Mouse (Mus musculus): ENCODE measurements around the gene Spta1. TPM values are rescaled to one million over a fixed set of nuclear protein-coding genes. Genes with fewer than 3 reads are reported as not detected.

The Spta1 gene
- 2.4 TPM in 2 replicates for polyA plus RNA-seq (2015; fragmentation: Nextera tagmentation; extraction: Ambion mirVana)

GRCm38 (mm10) chr1:174172605-174173004 is at the start of gene Spta1:
Gene Spta1 (plus strand): TSS chr1:174172776.
- Histone ChIP-seq H3K4me2 (peak within 1 kb of the TSS; percentile 57), H3K27ac (replicated peaks) (peak within 1 kb of the TSS; percentile 78), H3K27me3 (replicated peaks) (no peaks in the 10 kb centered on the region), H3K36me3 (no peaks in the 10 kb centered on the region), H3K4me1 (peaks cover 19% of the 10 kb centered on the region), H3K9ac (no peak within 1 kb of the TSS), H3K9me3 (no peaks in the 10 kb centered on the region), H3K4me3 (peak within 1 kb of the TSS; percentile 39)
- 12% methylated on average over 3 of the region's 3 CpGs for WGBS
- peak; percentile 79; the same call in 1 of the 2 replicates for ATAC-seq (ENCODE audit: extremely low read depth, insufficient number of reproducible peaks, low FRiP score, low TSS enrichment)

GRCm38 (mm10) chr1:174131217-174131616 is 41.4 kb upstream of the Spta1 start, which contains the start of gene Olfr424:
Gene Olfr424 (plus strand): TSS chr1:174131517.
- Histone ChIP-seq H3K36me3 (no peaks in the 10 kb centered on the region), H3K4me1 (no peaks in the 10 kb centered on the region), H3K9me3 (no peaks in the 10 kb centered on the region), H3K27me3 (replicated peaks) (no peaks in the 10 kb centered on the region), H3K9ac (no peak within 1 kb of the TSS), H3K4me2 (no peak within 1 kb of the TSS), H3K27ac (replicated peaks) (no peak within 1 kb of the TSS), H3K4me3 (no peak within 1 kb of the TSS)
- no peak for ATAC-seq (ENCODE audit: extremely low read depth, insufficient number of reproducible peaks, low FRiP score, low TSS enrichment)
- 78% methylated on average over 3 of the region's 3 CpGs for WGBS

- no peaks in the 10 kb centered on the region for H3K27me3 ChIP-seq (replicated peaks)
- H3K4me3 ChIP-seq: no peak overlapping the region
- H3K36me3 ChIP-seq: no peaks in the 10 kb centered on the region
- no peaks in the 10 kb centered on the region for H3K9me3 ChIP-seq
- 64% methylated on average over 3 of the region's 3 CpGs for WGBS
- no peak overlapping the region for H3K27ac ChIP-seq (replicated peaks)
- H3K4me2 ChIP-seq: no peak overlapping the region
- ATAC-seq (ENCODE audit: extremely low read depth, insufficient number of reproducible peaks, low FRiP score, low TSS enrichment): no peak
- H3K9ac ChIP-seq: no peak overlapping the region
- H3K4me1 ChIP-seq: no peaks in the 10 kb centered on the region
Measured at GRCm38 (mm10) chr1:174131999-174132398, 40.6 kb upstream of the Spta1 start.

GRCm38 (mm10) chr1:174141384-174141783 is 31.2 kb upstream of the Spta1 start:
- H3K4me1 ChIP-seq: no peaks in the 10 kb centered on the region
- H3K9me3 ChIP-seq: no peaks in the 10 kb centered on the region
- H3K4me3 ChIP-seq: no peak overlapping the region
- no peaks in the 10 kb centered on the region for H3K27me3 ChIP-seq (replicated peaks)
- ATAC-seq (ENCODE audit: extremely low read depth, insufficient number of reproducible peaks, low FRiP score, low TSS enrichment): no peak
- WGBS: 71% methylated on average over 2 of the region's 2 CpGs
- H3K9ac ChIP-seq: no peak overlapping the region
- no peaks in the 10 kb centered on the region for H3K36me3 ChIP-seq
- H3K27ac ChIP-seq (replicated peaks): no peak overlapping the region
- no peak overlapping the region for H3K4me2 ChIP-seq

- no peak overlapping the region for H3K4me3 ChIP-seq
- H3K4me1 ChIP-seq: peaks cover 7% of the 10 kb centered on the region
- no peaks in the 10 kb centered on the region for H3K36me3 ChIP-seq
- WGBS: 36% methylated on average over 1 of the region's 1 CpGs
- no peaks in the 10 kb centered on the region for H3K9me3 ChIP-seq
- no peak for ATAC-seq (ENCODE audit: extremely low read depth, insufficient number of reproducible peaks, low FRiP score, low TSS enrichment)
- H3K4me2 ChIP-seq: no peak overlapping the region
- no peaks in the 10 kb centered on the region for H3K27me3 ChIP-seq (replicated peaks)
- no peak overlapping the region for H3K27ac ChIP-seq (replicated peaks)
- H3K9ac ChIP-seq: no peak overlapping the region
Measured at GRCm38 (mm10) chr1:174146696-174147095, 25.9 kb upstream of the Spta1 start.

- Histone ChIP-seq H3K36me3 (no peaks in the 10 kb centered on the region), H3K9me3 (no peaks in the 10 kb centered on the region), H3K4me2 (no peak overlapping the region), H3K4me1 (peaks cover 7% of the 10 kb centered on the region), H3K4me3 (no peak overlapping the region), H3K9ac (no peak overlapping the region), H3K27ac (replicated peaks) (no peak overlapping the region), H3K27me3 (replicated peaks) (no peaks in the 10 kb centered on the region)
- 63% methylated on average over 2 of the region's 2 CpGs for WGBS
- ATAC-seq (ENCODE audit: extremely low read depth, insufficient number of reproducible peaks, low FRiP score, low TSS enrichment): no peak
Measured at GRCm38 (mm10) chr1:174149289-174149688, 23.3 kb upstream of the Spta1 start.

GRCm38 (mm10) chr1:174155333-174155732 is 17.2 kb upstream of the Spta1 start, which contains the start of gene Olfr420:
Gene Olfr420 (plus strand): TSS chr1:174155633.
- no peaks in the 10 kb centered on the region for H3K4me1 ChIP-seq
- H3K27ac ChIP-seq (replicated peaks): no peak within 1 kb of the TSS
- H3K9ac ChIP-seq: no peak within 1 kb of the TSS
- no peaks in the 10 kb centered on the region for H3K36me3 ChIP-seq
- no peak within 1 kb of the TSS for H3K4me3 ChIP-seq
- no peak within 1 kb of the TSS for H3K4me2 ChIP-seq
- H3K9me3 ChIP-seq: no peaks in the 10 kb centered on the region
- ATAC-seq (ENCODE audit: extremely low read depth, insufficient number of reproducible peaks, low FRiP score, low TSS enrichment): no peak
- WGBS: 84% methylated on average over 1 of the region's 1 CpGs
- H3K27me3 ChIP-seq (replicated peaks): no peaks in the 10 kb centered on the region

- no peak overlapping the region for H3K4me3 ChIP-seq
- H3K9me3 ChIP-seq: no peaks in the 10 kb centered on the region
- H3K9ac ChIP-seq: no peak overlapping the region
- WGBS: 73% methylated on average over 3 of the region's 3 CpGs
- no peaks in the 10 kb centered on the region for H3K36me3 ChIP-seq
- H3K4me2 ChIP-seq: no peak overlapping the region
- no peak for ATAC-seq (ENCODE audit: extremely low read depth, insufficient number of reproducible peaks, low FRiP score, low TSS enrichment)
- H3K27me3 ChIP-seq (replicated peaks): no peaks in the 10 kb centered on the region
- H3K4me1 ChIP-seq: no peaks in the 10 kb centered on the region
- H3K27ac ChIP-seq (replicated peaks): no peak overlapping the region
Measured at GRCm38 (mm10) chr1:174157622-174158021, 15.0 kb upstream of the Spta1 start.

GRCm38 (mm10) chr1:174158512-174158911 is 14.1 kb upstream of the Spta1 start:
- no peak overlapping the region for H3K9ac ChIP-seq

GRCm38 (mm10) chr1:174159095-174159494 is 13.5 kb upstream of the Spta1 start:
- no peak overlapping the region for H3K4me2 ChIP-seq
- H3K27ac ChIP-seq (replicated peaks): no peak overlapping the region
- no peak overlapping the region for H3K4me3 ChIP-seq
- no peaks in the 10 kb centered on the region for H3K9me3 ChIP-seq
- no peaks in the 10 kb centered on the region for H3K4me1 ChIP-seq
- no peaks in the 10 kb centered on the region for H3K27me3 ChIP-seq (replicated peaks)
- no peak for ATAC-seq (ENCODE audit: extremely low read depth, insufficient number of reproducible peaks, low FRiP score, low TSS enrichment)
- no peak overlapping the region for H3K9ac ChIP-seq
- H3K36me3 ChIP-seq: no peaks in the 10 kb centered on the region
- 78% methylated on average over 10 of the region's 10 CpGs for WGBS

More at GRCm38 (mm10) chr1:174158512-174158911, 14.1 kb upstream of the Spta1 start:
- Histone ChIP-seq H3K27me3 (replicated peaks) (no peaks in the 10 kb centered on the region), H3K4me1 (no peaks in the 10 kb centered on the region), H3K4me2 (no peak overlapping the region), H3K27ac (replicated peaks) (no peak overlapping the region), H3K4me3 (no peak overlapping the region), H3K9me3 (no peaks in the 10 kb centered on the region), H3K36me3 (no peaks in the 10 kb centered on the region)
- no peak for ATAC-seq (ENCODE audit: extremely low read depth, insufficient number of reproducible peaks, low FRiP score, low TSS enrichment)
- 78% methylated on average over 1 of the region's 1 CpGs for WGBS

- ATAC-seq (ENCODE audit: extremely low read depth, insufficient number of reproducible peaks, low FRiP score, low TSS enrichment): no peak
Measured at GRCm38 (mm10) chr1:174169024-174169423, 3.6 kb upstream of the Spta1 start.

GRCm38 (mm10) chr1:174170706-174171501 is 1.7 kb upstream of the Spta1 start:
- H3K9ac ChIP-seq: no peak overlapping the region
- peak overlapping the region; percentile 24; the same call in 1 of the 2 replicates for H3K4me2 ChIP-seq
- no peak overlapping the region for H3K4me3 ChIP-seq
- no peaks in the 10 kb centered on the region for H3K36me3 ChIP-seq
- no peaks in the 10 kb centered on the region for H3K27me3 ChIP-seq (replicated peaks)
- peak overlapping the region; percentile 63 for H3K27ac ChIP-seq (replicated peaks)
- peaks cover 19% of the 10 kb centered on the region for H3K4me1 ChIP-seq
- no peak for ATAC-seq (ENCODE audit: extremely low read depth, insufficient number of reproducible peaks, low FRiP score, low TSS enrichment)
- H3K9me3 ChIP-seq: no peaks in the 10 kb centered on the region
- WGBS: 74% methylated on average over 5 of the region's 5 CpGs

More at GRCm38 (mm10) chr1:174169024-174169423, 3.6 kb upstream of the Spta1 start:
- Histone ChIP-seq H3K4me1 (peaks cover 19% of the 10 kb centered on the region), H3K27ac (replicated peaks) (no peak overlapping the region), H3K9ac (no peak overlapping the region), H3K4me2 (no peak overlapping the region), H3K9me3 (no peaks in the 10 kb centered on the region), H3K36me3 (no peaks in the 10 kb centered on the region), H3K4me3 (no peak overlapping the region), H3K27me3 (replicated peaks) (no peaks in the 10 kb centered on the region)
